Mouse (Mus musculus): ENCODE data around the gene Ctnnbip1. TPM values are rescaled to one million over a fixed set of nuclear protein-coding genes. Genes with fewer than 3 reads are reported as not detected.

Ctnnbip1 gene
- polyA plus RNA-seq, 1 experiment from 2014 or later, result 84.6 TPM

DNA sequence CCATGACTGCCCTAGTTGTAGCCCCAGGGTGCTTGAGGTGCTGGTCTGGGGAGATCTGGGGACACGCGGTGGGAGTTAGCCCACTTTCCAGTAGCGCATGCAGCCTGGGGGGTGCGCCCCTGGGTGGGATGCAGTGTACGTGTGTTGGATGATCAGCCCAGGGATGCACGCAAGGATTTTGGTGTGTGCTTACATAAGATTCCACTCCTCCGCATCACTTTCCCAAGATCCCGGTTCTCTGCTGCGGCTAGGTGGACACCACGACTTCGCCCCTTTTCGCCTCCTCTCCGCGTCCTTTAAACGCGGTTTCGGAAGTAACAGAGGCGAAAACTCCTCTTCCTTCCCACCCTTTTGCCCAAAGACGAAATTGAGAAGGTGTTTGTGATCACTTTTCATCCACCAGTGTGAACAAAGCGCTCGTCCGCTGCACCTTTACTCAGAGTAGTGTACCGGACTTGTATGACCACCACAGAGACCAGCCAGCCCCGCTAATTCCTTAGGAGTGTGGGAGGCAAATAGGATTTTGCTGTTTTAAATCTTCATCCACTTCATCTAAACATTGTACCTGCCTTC is 69.6 kb downstream of the Ctnnbip1 start:
- 3% methylated on average over 24 of the region's 24 CpGs for WGBS
- Histone ChIP-seq H3K9me3 (ENCODE audit: control insufficient read depth, low read length) (no peaks in the 10 kb centered on the region), H3K36me3 (ENCODE audit: control insufficient read depth, insufficient read depth, low read length) (no peaks in the 10 kb centered on the region), H3K4me1 (ENCODE audit: control insufficient read depth, insufficient read depth, low read length) (0 out of 2 replicates have a peak, but pooled peaks cover 12% of the 10 kb centered on the region), H3K27ac (replicated peaks; ENCODE audit: low read depth, low read length) (no peak overlapping the region), H3K27me3 (ENCODE audit: control insufficient read depth, insufficient read depth, low read length) (peaks cover 25% of the 10 kb centered on the region), H3K9ac (ENCODE audit: low read length) (peak overlapping the region; percentile 92), H3K4me3 (ENCODE audit: low read depth, low read length) (peak overlapping the region; percentile 80), H3K4me2 (ENCODE audit: low read depth, severe bottlenecking) (peak overlapping the region; percentile 96)
- DNase-seq (ENCODE audit: low spot score) (peak; percentile 55), ATAC-seq (ENCODE audit: insufficient number of reproducible peaks, low FRiP score, low TSS enrichment, low read depth) (no peak)

DNA sequence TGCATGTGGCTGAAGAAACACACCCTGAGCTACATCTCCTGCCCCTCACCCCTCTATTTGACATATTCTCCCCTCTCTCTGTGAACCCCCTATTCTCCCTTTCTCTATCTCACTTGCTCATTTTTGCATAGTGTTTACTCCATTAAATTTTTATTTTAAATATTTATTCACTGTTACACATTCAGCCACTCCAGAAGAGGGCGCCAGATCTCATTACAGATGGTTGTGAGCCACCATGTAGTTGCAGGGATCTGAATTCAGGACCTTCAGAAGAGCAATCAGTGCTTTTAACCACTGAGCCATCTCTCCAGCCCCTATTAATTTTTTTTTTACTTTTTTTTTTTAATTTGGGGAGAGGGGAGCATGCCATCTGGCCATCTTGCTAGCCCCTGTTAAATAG is 72.2 kb downstream of the Ctnnbip1 start:
- no peak for ATAC-seq (ENCODE audit: insufficient number of reproducible peaks, low FRiP score, low TSS enrichment, low read depth)
- Histone ChIP-seq H3K9me3 (ENCODE audit: control insufficient read depth, low read length) (no peaks in the 10 kb centered on the region), H3K4me2 (ENCODE audit: low read depth, severe bottlenecking) (no peak overlapping the region), H3K9ac (ENCODE audit: low read length) (no peak overlapping the region), H3K27me3 (ENCODE audit: control insufficient read depth, insufficient read depth, low read length) (peaks cover 22% of the 10 kb centered on the region), H3K36me3 (ENCODE audit: control insufficient read depth, insufficient read depth, low read length) (no peaks in the 10 kb centered on the region), H3K4me3 (ENCODE audit: low read depth, low read length) (no peak overlapping the region), H3K27ac (replicated peaks; ENCODE audit: low read depth, low read length) (no peak overlapping the region), H3K4me1 (ENCODE audit: control insufficient read depth, insufficient read depth, low read length) (0 out of 2 replicates have a peak, but pooled peaks cover 12% of the 10 kb centered on the region)
- no peak for DNase-seq (ENCODE audit: low spot score)
- WGBS, result 75% methylated on average over 1 of the region's 1 CpGs

DNA sequence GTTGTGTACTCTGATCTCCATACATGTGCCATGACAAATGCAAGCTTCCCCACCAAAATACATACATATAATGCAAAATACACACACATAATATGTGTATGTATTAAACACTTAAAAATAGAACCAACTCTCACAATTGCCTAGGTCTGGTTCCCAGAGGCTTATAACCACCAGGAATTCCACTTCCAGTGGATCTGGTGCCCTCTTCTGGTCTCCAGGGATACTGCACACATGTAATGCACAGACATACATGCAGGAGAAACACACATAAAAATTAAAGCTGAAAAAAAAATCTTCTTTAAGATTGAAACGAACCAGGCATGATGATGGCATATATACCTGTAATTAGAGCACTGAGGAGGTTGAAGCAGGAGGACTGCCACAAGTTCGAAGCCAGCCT is 73.5 kb downstream of the Ctnnbip1 start:
- no peak overlapping the region for H3K9ac ChIP-seq (ENCODE audit: low read length)
- H3K9me3 ChIP-seq (ENCODE audit: control insufficient read depth, low read length), result no peaks in the 10 kb centered on the region
- DNase-seq (ENCODE audit: low spot score), result peak; percentile 23
- ATAC-seq (ENCODE audit: insufficient number of reproducible peaks, low FRiP score, low TSS enrichment, low read depth), result no peak
- H3K4me3 ChIP-seq (ENCODE audit: low read depth, low read length), result no peak overlapping the region
- no peaks in the 10 kb centered on the region for H3K36me3 ChIP-seq (ENCODE audit: control insufficient read depth, insufficient read depth, low read length)
- no peak overlapping the region for H3K27ac ChIP-seq (replicated peaks; ENCODE audit: low read depth, low read length)
- no peak overlapping the region for H3K4me2 ChIP-seq (ENCODE audit: low read depth, severe bottlenecking)
- peaks cover 21% of the 10 kb centered on the region for H3K27me3 ChIP-seq (ENCODE audit: control insufficient read depth, insufficient read depth, low read length)
- 90% methylated on average over 2 of the region's 2 CpGs for WGBS
- H3K4me1 ChIP-seq (ENCODE audit: control insufficient read depth, insufficient read depth, low read length), result 0 out of 2 replicates have a peak, but pooled peaks cover 12% of the 10 kb centered on the region

DNA sequence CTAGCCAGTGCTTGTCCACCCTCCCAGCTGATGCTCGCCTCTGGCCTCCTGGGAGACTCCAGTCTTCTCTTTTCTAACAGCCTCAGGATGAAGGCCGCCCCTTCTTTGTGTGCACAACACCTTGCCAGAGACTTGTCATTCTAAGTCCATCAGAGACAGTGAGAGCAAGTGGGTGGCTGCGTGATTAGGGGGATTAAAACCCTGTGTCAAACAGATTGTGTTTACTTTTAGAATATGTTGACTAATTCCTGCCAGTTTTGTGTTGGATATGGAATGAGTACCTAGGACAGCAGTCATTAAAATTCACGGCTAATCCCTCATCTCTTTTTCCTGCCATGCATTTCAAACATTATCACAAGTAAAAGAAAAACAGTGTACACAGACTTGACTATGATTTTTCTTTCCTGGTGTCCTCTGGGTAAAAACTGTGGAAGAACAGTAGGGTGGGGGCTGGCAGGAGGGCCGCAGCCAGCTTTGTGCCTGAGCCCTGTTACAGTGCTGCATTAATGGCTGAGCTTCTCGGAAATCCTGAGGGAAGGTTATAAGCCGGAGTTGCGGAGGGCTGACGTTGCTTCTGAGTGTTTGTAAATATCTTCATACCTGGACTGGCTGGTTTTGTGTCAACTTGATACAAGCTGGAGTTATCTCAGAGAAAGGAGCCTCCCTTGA is 77.0 kb downstream of the Ctnnbip1 start:
- DNase-seq (ENCODE audit: low spot score) (no peak), ATAC-seq (ENCODE audit: insufficient number of reproducible peaks, low FRiP score, low TSS enrichment, low read depth) (no peak)
- H3K4me1 ChIP-seq (ENCODE audit: control insufficient read depth, insufficient read depth, low read length), result no peaks in the 10 kb centered on the region
- 90% methylated on average over 9 of the region's 9 CpGs for WGBS
- no peak overlapping the region for H3K9ac ChIP-seq (ENCODE audit: low read length)
- no peaks in the 10 kb centered on the region for H3K27me3 ChIP-seq (ENCODE audit: control insufficient read depth, insufficient read depth, low read length)
- no peak overlapping the region for H3K27ac ChIP-seq (replicated peaks; ENCODE audit: low read depth, low read length)
- H3K36me3 ChIP-seq (ENCODE audit: control insufficient read depth, insufficient read depth, low read length), result no peaks in the 10 kb centered on the region
- H3K9me3 ChIP-seq (ENCODE audit: control insufficient read depth, low read length), result no peaks in the 10 kb centered on the region
- H3K4me3 ChIP-seq (ENCODE audit: low read depth, low read length), result no peak overlapping the region
- H3K4me2 ChIP-seq (ENCODE audit: low read depth, severe bottlenecking), result no peak overlapping the region

DNA sequence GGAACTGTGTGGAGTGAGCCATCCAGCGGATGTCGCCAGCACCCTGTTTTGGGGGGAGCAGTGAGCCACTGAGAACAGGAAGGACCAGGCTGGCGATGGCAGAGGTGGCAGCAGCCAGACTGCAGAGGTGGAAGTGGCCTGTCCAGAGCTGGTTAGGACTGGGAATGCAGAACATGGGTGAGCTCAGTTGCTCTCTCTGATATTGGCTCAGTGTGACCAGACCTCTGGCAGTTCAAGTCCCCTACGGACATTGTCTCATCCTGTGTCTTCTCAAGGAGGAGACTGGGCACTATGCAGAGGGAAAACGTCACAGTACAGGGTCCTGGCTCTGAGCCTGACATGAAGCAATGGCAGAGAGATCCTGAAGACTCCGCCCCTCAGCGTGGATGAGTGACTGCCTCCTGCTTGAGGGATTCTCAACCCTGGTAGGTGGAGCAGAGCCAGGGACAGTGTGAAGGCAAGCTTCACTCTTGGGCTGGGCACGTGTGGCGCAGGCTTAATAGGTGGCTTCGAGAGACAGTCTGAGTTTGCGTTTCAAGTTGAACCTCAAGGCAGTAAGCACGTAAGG is 79.7 kb downstream of the Ctnnbip1 start:
- peaks cover 7% of the 10 kb centered on the region; the same call in 1 of the 2 replicates for H3K4me1 ChIP-seq (ENCODE audit: control insufficient read depth, insufficient read depth, low read length)
- ATAC-seq (ENCODE audit: insufficient number of reproducible peaks, low FRiP score, low TSS enrichment, low read depth), result no peak
- no peak for DNase-seq (ENCODE audit: low spot score)
- H3K27ac ChIP-seq (replicated peaks; ENCODE audit: low read depth, low read length), result no peak overlapping the region
- 79% methylated on average over 12 of the region's 12 CpGs for WGBS
- no peak overlapping the region for H3K4me2 ChIP-seq (ENCODE audit: low read depth, severe bottlenecking)
- no peak overlapping the region for H3K4me3 ChIP-seq (ENCODE audit: low read depth, low read length)
- no peaks in the 10 kb centered on the region for H3K36me3 ChIP-seq (ENCODE audit: control insufficient read depth, insufficient read depth, low read length)
- H3K27me3 ChIP-seq (ENCODE audit: control insufficient read depth, insufficient read depth, low read length), result no peaks in the 10 kb centered on the region
- no peak overlapping the region for H3K9ac ChIP-seq (ENCODE audit: low read length)
- H3K9me3 ChIP-seq (ENCODE audit: control insufficient read depth, low read length), result no peaks in the 10 kb centered on the region

DNA sequence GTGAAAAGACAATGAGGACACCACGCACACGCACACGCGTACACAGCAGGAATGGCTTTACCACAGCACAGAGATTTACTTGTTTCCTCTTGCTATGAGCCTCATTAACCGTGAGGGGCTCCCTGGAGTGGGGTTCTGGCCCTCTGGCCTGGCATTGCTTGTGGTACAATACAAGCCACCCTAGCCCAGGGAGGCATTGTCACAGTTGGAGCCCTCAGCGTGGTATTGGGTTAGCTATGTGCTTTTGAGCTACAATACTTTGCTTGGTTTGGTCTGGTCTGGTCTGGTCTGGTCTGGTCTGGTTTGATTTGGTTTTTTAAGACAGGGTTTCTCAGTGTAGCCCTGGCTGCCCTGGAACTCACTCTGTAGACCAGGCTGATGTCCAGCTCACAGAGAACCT is 81.5 kb downstream of the Ctnnbip1 start:
- Histone ChIP-seq H3K27me3 (ENCODE audit: control insufficient read depth, insufficient read depth, low read length) (no peaks in the 10 kb centered on the region), H3K27ac (replicated peaks; ENCODE audit: low read depth, low read length) (no peak overlapping the region), H3K4me1 (ENCODE audit: control insufficient read depth, insufficient read depth, low read length) (peaks cover 7% of the 10 kb centered on the region; the same call in 1 of the 2 replicates), H3K36me3 (ENCODE audit: control insufficient read depth, insufficient read depth, low read length) (no peaks in the 10 kb centered on the region), H3K4me2 (ENCODE audit: low read depth, severe bottlenecking) (no peak overlapping the region), H3K9ac (ENCODE audit: low read length) (no peak overlapping the region), H3K9me3 (ENCODE audit: control insufficient read depth, low read length) (no peaks in the 10 kb centered on the region), H3K4me3 (ENCODE audit: low read depth, low read length) (no peak overlapping the region)
- no peak for DNase-seq (ENCODE audit: low spot score)
- 91% methylated on average over 6 of the region's 6 CpGs for WGBS
- no peak for ATAC-seq (ENCODE audit: insufficient number of reproducible peaks, low FRiP score, low TSS enrichment, low read depth)

DNA sequence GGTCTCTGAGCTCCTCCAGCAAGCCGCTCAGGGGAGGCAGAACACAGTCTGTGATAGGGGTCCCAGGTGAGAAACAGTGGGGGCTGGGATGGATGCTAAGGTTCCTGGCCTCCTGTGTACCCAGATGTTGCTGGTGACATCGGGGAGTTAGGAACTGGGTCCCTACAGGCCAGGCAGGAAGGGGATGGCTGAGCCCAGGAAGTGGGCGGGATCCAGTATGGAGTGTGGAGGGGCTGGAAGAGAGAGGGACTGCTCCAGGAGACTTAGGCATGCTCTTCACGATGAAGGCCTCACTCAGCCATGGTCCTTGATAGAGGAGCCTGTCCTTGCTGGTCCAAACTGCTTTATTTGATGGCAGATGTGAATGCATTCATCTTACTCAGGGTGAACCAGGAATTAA is 82.1 kb downstream of the Ctnnbip1 start:
- WGBS, result 84% methylated on average over 4 of the region's 4 CpGs
- Histone ChIP-seq H3K27ac (replicated peaks; ENCODE audit: low read depth, low read length) (no peak overlapping the region), H3K36me3 (ENCODE audit: control insufficient read depth, insufficient read depth, low read length) (no peaks in the 10 kb centered on the region), H3K9ac (ENCODE audit: low read length) (no peak overlapping the region), H3K27me3 (ENCODE audit: control insufficient read depth, insufficient read depth, low read length) (no peaks in the 10 kb centered on the region), H3K4me1 (ENCODE audit: control insufficient read depth, insufficient read depth, low read length) (peaks cover 7% of the 10 kb centered on the region; the same call in 1 of the 2 replicates), H3K4me2 (ENCODE audit: low read depth, severe bottlenecking) (no peak overlapping the region), H3K4me3 (ENCODE audit: low read depth, low read length) (no peak overlapping the region), H3K9me3 (ENCODE audit: control insufficient read depth, low read length) (no peaks in the 10 kb centered on the region)
- ATAC-seq (ENCODE audit: insufficient number of reproducible peaks, low FRiP score, low TSS enrichment, low read depth), result no peak
- no peak for DNase-seq (ENCODE audit: low spot score)

DNA sequence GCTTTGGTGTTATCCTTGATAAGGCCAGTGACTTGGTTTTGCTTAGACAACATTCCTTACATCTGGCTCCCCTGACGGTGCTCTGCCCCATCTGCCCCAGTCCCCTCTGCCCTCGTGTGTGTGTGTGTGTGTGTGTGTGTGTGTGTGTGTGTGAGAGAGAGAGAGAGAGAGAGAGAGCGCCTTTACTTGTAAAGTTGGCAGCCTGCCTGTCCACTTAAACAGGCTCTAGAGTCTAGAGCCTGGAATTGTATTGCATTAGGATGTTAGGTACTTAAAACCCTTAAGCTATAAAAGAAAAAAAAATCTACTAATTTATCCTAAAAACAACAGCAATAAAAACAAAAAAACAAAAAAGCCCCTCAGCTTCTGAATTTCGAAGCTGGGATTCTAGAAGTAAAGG is 83.4 kb downstream of the Ctnnbip1 start:
- no peaks in the 10 kb centered on the region for H3K9me3 ChIP-seq (ENCODE audit: control insufficient read depth, low read length)
- H3K4me2 ChIP-seq (ENCODE audit: low read depth, severe bottlenecking), result no peak overlapping the region
- ATAC-seq (ENCODE audit: insufficient number of reproducible peaks, low FRiP score, low TSS enrichment, low read depth), result no peak
- no peak overlapping the region for H3K9ac ChIP-seq (ENCODE audit: low read length)
- peaks cover 7% of the 10 kb centered on the region; the same call in 1 of the 2 replicates for H3K4me1 ChIP-seq (ENCODE audit: control insufficient read depth, insufficient read depth, low read length)
- DNase-seq (ENCODE audit: low spot score), result no peak
- H3K27ac ChIP-seq (replicated peaks; ENCODE audit: low read depth, low read length), result no peak overlapping the region; the same call in 1 of the 2 replicates
- 39% methylated on average over 4 of the region's 4 CpGs for WGBS
- no peak overlapping the region for H3K4me3 ChIP-seq (ENCODE audit: low read depth, low read length)
- H3K27me3 ChIP-seq (ENCODE audit: control insufficient read depth, insufficient read depth, low read length), result no peaks in the 10 kb centered on the region
- H3K36me3 ChIP-seq (ENCODE audit: control insufficient read depth, insufficient read depth, low read length), result no peaks in the 10 kb centered on the region
